Mouse (Mus musculus) heart, postnatal 0 days (tissue): ENCODE results near the gene Lrrc57.

Experiments used
- CTCF ChIP-seq: IDR thresholded peaks from 2 replicates; pipeline ENCODE4 v1.5.1; 2016; ENCODE audit warnings: antibody characterized with exemption, control low read depth, low read depth
- EP300 ChIP-seq: IDR thresholded peaks from 2 replicates; pipeline ENCODE4 v1.6.1; 2016; ENCODE audit warnings: antibody characterized with exemption, low read depth

DNA sequence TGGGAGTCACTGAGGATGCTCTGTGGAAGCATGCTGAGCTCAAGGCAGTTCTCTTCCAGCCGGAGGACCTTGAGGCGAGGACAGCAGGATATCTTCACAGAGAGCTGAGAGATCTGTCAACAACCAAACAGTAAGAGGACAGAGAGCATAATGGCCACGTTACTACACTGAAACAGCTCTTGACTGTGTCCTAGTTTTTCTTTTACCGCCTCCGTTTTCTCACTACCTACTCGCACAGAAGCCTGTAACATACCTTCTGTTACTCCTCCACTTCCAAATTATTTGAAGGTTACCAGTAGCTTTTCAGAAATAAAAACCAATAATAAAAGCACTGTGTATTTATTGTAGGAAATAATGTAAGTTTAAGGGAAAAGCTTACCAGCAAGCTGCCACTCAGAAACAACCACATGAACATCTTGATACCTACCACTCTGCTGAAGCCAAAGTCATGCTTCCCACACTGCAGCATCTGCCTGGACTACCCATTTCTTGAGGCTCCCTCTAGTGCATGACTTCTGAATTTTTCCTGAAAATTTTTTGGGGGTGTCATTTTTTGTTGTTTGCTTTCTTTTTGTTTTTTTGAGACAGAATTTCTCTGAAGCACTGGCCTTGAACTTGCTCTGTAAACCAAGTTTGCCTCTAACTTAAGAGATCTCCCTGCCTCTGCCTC lies 3.2 kb downstream of the Lrrc57 start:
- TF ChIP-seq EP300, result no peak
- peak; percentile 47 for TF ChIP-seq CTCF
